ENCODE assay signal across 19 mouse cellular contexts in the genomic region with DNA sequence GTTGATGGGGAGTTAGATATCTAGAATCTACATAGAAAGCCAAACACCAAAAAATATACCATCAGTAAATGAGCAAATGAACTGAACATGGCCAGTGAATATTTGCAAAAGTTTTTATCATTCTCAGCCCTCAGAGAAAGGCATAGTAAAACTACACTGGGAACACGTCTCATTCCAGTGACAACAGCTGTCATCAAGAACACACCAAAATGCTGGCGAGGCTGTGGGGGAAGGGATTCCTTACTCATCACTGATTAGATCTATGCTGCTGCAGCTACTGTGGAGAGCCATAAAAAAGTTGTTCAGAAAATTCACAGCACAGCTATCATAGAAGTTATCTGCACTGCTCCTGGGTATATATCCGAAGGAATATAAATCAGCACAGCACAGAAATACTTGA. TPM values are rescaled to one million over a fixed set of nuclear protein-coding genes. Genes with fewer than 3 reads are reported as not detected.
"Had no signal": no experiment of that assay in that cellular context is flagged by ENCODE, and none has a peak within 500 bp of the region (broad histone marks: within the 10 kb centered on the region; RNA-seq: fewer than 3 reads in every experiment).

No protein-coding gene starts in this region.

- H3K27me3 ChIP-seq: kidney, embryonic 15.5 days; limb, embryonic 12.5 days; limb, embryonic 15.5 days; midbrain, embryonic 12.5 days; midbrain, embryonic 15.5 days; neural tube, embryonic 13.5 days; stomach, embryonic 15.5 days had no signal

- H3K4me3 ChIP-seq: kidney, embryonic 15.5 days; left cerebral cortex, adult 2 months; limb, embryonic 12.5 days; limb, embryonic 15.5 days; midbrain, embryonic 12.5 days; midbrain, embryonic 15.5 days; neural tube, embryonic 13.5 days; stomach, embryonic 15.5 days had no signal

- H3K9me3 ChIP-seq: kidney, embryonic 15.5 days; limb, embryonic 12.5 days; limb, embryonic 15.5 days; midbrain, embryonic 12.5 days; midbrain, embryonic 15.5 days; neural tube, embryonic 13.5 days; stomach, embryonic 15.5 days had no signal

- H3K27ac ChIP-seq: kidney, embryonic 15.5 days; left cerebral cortex, adult 2 months; limb, embryonic 12.5 days; limb, embryonic 15.5 days; liver, embryonic 14.5 days; macrophage; midbrain, embryonic 12.5 days; midbrain, embryonic 15.5 days; neural tube, embryonic 13.5 days; stomach, embryonic 15.5 days had no signal

- DNase-seq: kidney, postnatal 10 days; kidney, postnatal 36 days; layer of hippocampus, postnatal 36 days; liver, postnatal 0 days; lung, embryonic 14.5 days; retina, postnatal 1 day; right cerebral cortex, postnatal 25 days; spleen, adult 18-20 months; thymus, postnatal 25 days had no signal

- H3K4me1 ChIP-seq: limb, embryonic 12.5 days; limb, embryonic 15.5 days; midbrain, embryonic 12.5 days; midbrain, embryonic 15.5 days; stomach, embryonic 15.5 days had no signal

- H3K36me3 ChIP-seq: kidney, embryonic 15.5 days; limb, embryonic 12.5 days; limb, embryonic 15.5 days; midbrain, embryonic 12.5 days; midbrain, embryonic 15.5 days; neural tube, embryonic 13.5 days; stomach, embryonic 15.5 days had no signal

RNA-seq across cellular contexts. Expression of a gene that starts 54.3 kb away (rescaled TPM):
- polyA plus RNA-seq: macrophage had no signal
